Mouse (Mus musculus) spleen, adult 2 months (tissue): ENCODE data around the gene Cd276.
A peak's percentile ranks its signal among the peaks of the same experiment; 100 is the strongest.

Source experiments
- CTCF ChIP-seq: fragments of 200-500 bp; IDR thresholded peaks from 2 replicates; pipeline ENCODE4 v1.5.1; 2011; ENCODE audit warnings: mild to moderate bottlenecking, inconsistent platforms; ENCODE audit not compliant: insufficient read depth, insufficient read length, insufficient replicate concordance; ENCODE audit errors: extremely low read depth
- POLR2A ChIP-seq: fragments of 200-500 bp; IDR thresholded peaks from 2 replicates; pipeline ENCODE4 v1.6.1; 2011; ENCODE audit warnings: low read depth, low read length, inconsistent platforms

GRCm38 (mm10) chr9:58578669-58579068 is 23.4 kb upstream of the Cd276 start:
- TF ChIP-seq POLR2A, result no peak
- TF ChIP-seq CTCF, result peak; percentile 54; the same call in 1 of the 2 replicates
